Mouse (Mus musculus) ES-Bruce4 (cell line): ENCODE results near the gene Papss1.

Source experiments
- CTCF ChIP-seq: IDR thresholded peaks from one replicate; pipeline ENCODE4 v1.8.1; 2011; ENCODE audit warnings: low read depth, low read length
- POLR2A ChIP-seq: IDR thresholded peaks from one replicate; pipeline ENCODE4 v1.8.1; 2011; ENCODE audit warnings: low read length; ENCODE audit not compliant: insufficient read depth

DNA sequence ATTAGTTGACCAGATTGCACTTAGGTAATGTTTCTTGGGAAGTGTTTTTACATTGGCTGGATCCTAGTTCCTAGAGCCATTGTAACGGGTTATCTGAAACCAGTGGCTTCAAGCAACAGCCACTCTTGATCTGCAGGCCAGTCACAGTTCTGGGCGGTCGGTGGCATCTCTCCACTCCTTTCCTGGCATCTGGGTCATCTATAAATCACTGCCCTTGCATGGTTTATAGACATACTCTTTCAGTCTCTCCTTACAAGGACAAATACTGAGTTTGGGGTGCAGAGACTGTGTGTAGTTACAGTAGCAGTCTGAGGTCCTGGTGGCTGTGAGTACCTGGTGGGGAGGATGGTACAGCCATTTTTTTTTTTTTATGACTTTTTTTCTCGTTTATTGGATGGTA is 15.5 kb downstream of the Papss1 start:
- TF ChIP-seq CTCF (no peak), POLR2A (no peak)
